Mouse (Mus musculus) liver, adult 10 weeks (tissue): Measurements from ENCODE around the gene Fabp2. TPM values are rescaled to one million over a fixed set of nuclear protein-coding genes. Genes with fewer than 3 reads are reported as not detected.

Source experiments
- polyA plus RNA-seq: library from polyadenylated mRNA; stranded (reverse); fragments of 350-450 nt; fragmentation: Illumina TruSeq; extraction: RNeasy Lipid Tissue Mini Kit (QIAGEN cat#74804); gene quantifications from one replicate; pipeline ENCODE4 v1.2.3, GENCODE M21; 2014; ENCODE audit warnings: low read depth, low replicate concordance

Fabp2 gene
- polyA plus RNA-seq, result 184 TPM

GRCm38 (mm10) chr3:122894772-122895171 lies at the start of gene Fabp2:
Gene Fabp2 (plus strand): TSS chr3:122895072.

DNA sequence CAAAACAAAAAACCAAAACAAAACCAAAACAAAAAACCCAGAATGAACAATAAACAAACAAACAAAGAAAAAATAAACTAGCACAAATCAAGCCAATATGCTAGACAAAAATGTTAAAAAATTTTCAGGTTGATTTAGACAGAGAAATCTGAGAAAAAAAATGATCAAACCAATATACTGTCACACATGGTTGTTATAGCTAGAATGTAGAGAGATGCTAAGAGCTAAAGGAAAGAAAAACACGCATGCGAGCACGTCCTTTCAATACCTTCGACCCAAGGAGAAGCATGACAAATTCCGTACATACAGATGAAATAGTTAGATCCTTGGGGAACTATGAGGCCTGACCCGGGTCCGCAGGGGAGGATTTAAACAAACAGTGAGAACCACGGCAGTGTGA lies 24.4 kb downstream of the Fabp2 start, which contains the start of gene Gm10959:
TSS of gene Gm10959 (minus strand) at position 101 of the 400 bp plus-strand sequence.

GRCm38 (mm10) chr3:122924009-122924914 lies 29.4 kb downstream of the Fabp2 start, which contains the start of gene 1810037I17Rik:
Gene 1810037I17Rik (plus strand): TSS chr3:122924203.

Other genes starting within 250 kb of the Fabp2 start
- gene Pde5a, start 166.1 kb upstream of the Fabp2 start, polyA plus RNA-seq, result 1.3 TPM
- gene Gm10959, start 24.3 kb downstream of the Fabp2 start, polyA plus RNA-seq, result not detected
- gene 1810037I17Rik, start 29.1 kb downstream of the Fabp2 start, polyA plus RNA-seq, result 18.0 TPM
- gene Usp53, start 89.4 kb downstream of the Fabp2 start, polyA plus RNA-seq, result 5.8 TPM
- gene Myoz2, start 139.9 kb downstream of the Fabp2 start, polyA plus RNA-seq, result not detected